Mouse (Mus musculus) lung, adult 2 months (tissue): ENCODE data around the gene Osbp2.

Experiments
- CTCF ChIP-seq: fragments of 200-500 bp; IDR thresholded peaks from 2 replicates; pipeline ENCODE4 v1.5.1; 2011; ENCODE audit warnings: mild to moderate bottlenecking, low read length, control low read depth; ENCODE audit not compliant: insufficient read depth
- POLR2A ChIP-seq: fragments of 200-500 bp; IDR thresholded peaks from 2 replicates; pipeline ENCODE4 v1.6.1; 2011; ENCODE audit warnings: low read depth, mild to moderate bottlenecking, control low read depth, low read length, borderline replicate concordance; ENCODE audit errors: extremely low read depth

DNA sequence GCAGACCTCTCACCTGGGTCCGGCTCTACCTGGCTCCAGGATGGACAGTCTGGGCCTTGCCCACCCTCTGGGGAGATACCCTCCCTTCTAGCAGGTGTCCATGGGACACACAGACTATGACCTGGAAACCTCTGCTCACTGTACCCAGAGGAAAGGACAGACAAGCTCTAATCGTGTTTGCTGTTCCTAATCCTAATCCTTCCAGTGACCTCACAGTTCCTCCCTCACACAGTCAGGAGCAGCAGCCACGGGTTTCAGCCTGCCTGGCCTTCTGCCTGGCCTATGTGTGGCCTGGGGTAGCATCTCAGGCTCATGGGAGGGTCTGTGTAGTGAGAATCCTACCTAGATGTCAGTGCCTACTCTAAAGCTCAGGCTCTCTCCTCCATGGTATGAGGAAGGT, 140.8 kb downstream of the Osbp2 start:
- TF ChIP-seq CTCF (no peak), POLR2A (no peak)
